ENCODE assay signal across 11 mouse cellular contexts in genomic region chr7:99386811-99387210, GRCm38 (mm10). TPM values are rescaled to one million over a fixed set of nuclear protein-coding genes. Genes with fewer than 3 reads are reported as not detected.
"Had no signal": no experiment of that assay in that cellular context is flagged by ENCODE, and none has a peak within 500 bp of the region (broad histone marks: within the 10 kb centered on the region; RNA-seq: fewer than 3 reads in every experiment).

No protein-coding gene starts in this region.

- DNase-seq: kidney, postnatal 25 days; liver, embryonic 13.5 days; lung, adult 18-20 months; thymus, postnatal 4 days had no signal

- ATAC-seq: midbrain, embryonic 16.5 days had no signal

- H3K4me3 ChIP-seq: kidney, embryonic 15.5 days; left cerebral cortex, adult 2 months; limb, embryonic 15.5 days; liver, embryonic 13.5 days; midbrain, embryonic 12.5 days had no signal

- H3K36me3 ChIP-seq: limb, embryonic 15.5 days; liver, embryonic 13.5 days had no signal

- H3K9ac ChIP-seq: kidney, embryonic 15.5 days; limb, embryonic 15.5 days; liver, embryonic 13.5 days; midbrain, embryonic 12.5 days had no signal

- H3K9me3 ChIP-seq: kidney, embryonic 15.5 days; limb, embryonic 15.5 days; liver, embryonic 13.5 days; midbrain, embryonic 12.5 days had no signal

- H3K4me2 ChIP-seq: kidney, embryonic 15.5 days; limb, embryonic 15.5 days; liver, embryonic 13.5 days; midbrain, embryonic 12.5 days had no signal

- H3K27ac ChIP-seq: kidney, embryonic 15.5 days; left cerebral cortex, adult 2 months; limb, embryonic 15.5 days; liver, embryonic 13.5 days; midbrain, embryonic 12.5 days; stomach, postnatal 0 days had no signal

RNA-seq across cellular contexts. Expression of gene Serpinh1, which starts 33.8 kb away (rescaled TPM):
- total RNA-seq: megakaryocyte-erythroid progenitor cell, adult 5-6 weeks had no signal
